Mouse (Mus musculus): ENCODE results near the gene Dennd2c.

DNA sequence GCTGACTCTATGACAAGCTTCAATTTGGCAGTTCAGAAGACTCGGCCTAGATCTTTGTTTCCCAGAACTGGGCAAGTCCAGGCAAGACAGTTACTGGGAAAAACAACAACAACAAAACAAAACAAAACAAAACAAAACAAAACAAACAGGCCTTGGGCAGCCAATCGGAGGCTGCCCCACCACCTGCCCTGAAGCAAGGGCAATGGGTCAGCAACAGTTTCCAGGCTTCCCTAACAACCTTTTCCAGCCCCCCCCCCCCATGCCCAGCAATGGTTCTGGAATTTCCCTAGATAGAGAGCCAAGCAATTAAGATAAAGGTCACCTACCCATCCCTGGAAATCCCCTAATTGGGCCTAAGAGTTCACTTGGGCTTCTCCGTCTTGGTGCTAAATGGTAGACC is 102.0 kb downstream of the Dennd2c start:
- TF ChIP-seq POLR2A (IDR thresholded peaks at IDR 0.05; ENCODE audit: extremely low read depth, insufficient read depth, low read length) (no peak), CTCF (IDR thresholded peaks at IDR 0.05; ENCODE audit: low read depth, low read length) (no peak)

Measured in liver, adult 2 months (tissue).